Mouse (Mus musculus): ENCODE measurements around the gene Olfr1302. TPM values are rescaled to one million over a fixed set of nuclear protein-coding genes. Genes with fewer than 3 reads are reported as not detected.

Olfr1302 gene
- not detected in 2 replicates for polyA plus RNA-seq (2014; fragmentation: Nextera tagmentation; extraction: Ambion mirVana)

- Histone ChIP-seq H3K27me3 (ENCODE audit: control insufficient read depth, insufficient read depth, low read length) (no peaks in the 10 kb centered on the region), H3K4me2 (no peak within 1 kb of the TSS), H3K36me3 (ENCODE audit: control insufficient read depth, insufficient read depth, low read length) (no peaks in the 10 kb centered on the region), H3K9ac (ENCODE audit: low read length) (no peak within 1 kb of the TSS), H3K4me3 (ENCODE audit: low read depth, low read length) (no peak within 1 kb of the TSS), H3K4me1 (ENCODE audit: control insufficient read depth, insufficient read depth, low read length) (no peaks in the 10 kb centered on the region), H3K9me3 (ENCODE audit: control insufficient read depth, low read length) (no peaks in the 10 kb centered on the region), H3K27ac (ENCODE audit: low read depth, low read length) (no peak within 1 kb of the TSS)
- no peak for ATAC-seq (ENCODE audit: low FRiP score)
- 85% methylated on average over 2 of the region's 2 CpGs for WGBS
- DNase-seq (ENCODE audit: low spot score, missing footprints), result no peak
Measured at GRCm38 (mm10) chr2:111777129-111777528, at the start of gene Olfr1302. TSS of gene Olfr1302 (plus strand) at chr2:111777429.

GRCm38 (mm10) chr2:111750706-111751105, 26.5 kb upstream of the Olfr1302 start, which contains the start of gene Olfr1301:
TSS of gene Olfr1301 (plus strand) at chr2:111751006.
- no peak for DNase-seq (ENCODE audit: low spot score, missing footprints)
- no peaks in the 10 kb centered on the region for H3K27me3 ChIP-seq (ENCODE audit: control insufficient read depth, insufficient read depth, low read length)
- no peaks in the 10 kb centered on the region for H3K4me1 ChIP-seq (ENCODE audit: control insufficient read depth, insufficient read depth, low read length)
- H3K4me3 ChIP-seq (ENCODE audit: low read depth, low read length), result no peak within 1 kb of the TSS
- no peak within 1 kb of the TSS for H3K9ac ChIP-seq (ENCODE audit: low read length)
- no peaks in the 10 kb centered on the region for H3K36me3 ChIP-seq (ENCODE audit: control insufficient read depth, insufficient read depth, low read length)
- H3K9me3 ChIP-seq (ENCODE audit: control insufficient read depth, low read length), result no peaks in the 10 kb centered on the region
- ATAC-seq (ENCODE audit: low FRiP score), result no peak
- no peak within 1 kb of the TSS for H3K27ac ChIP-seq (ENCODE audit: low read depth, low read length)
- WGBS, result 82% methylated on average over 3 of the region's 3 CpGs
- no peak within 1 kb of the TSS for H3K4me2 ChIP-seq

DNA sequence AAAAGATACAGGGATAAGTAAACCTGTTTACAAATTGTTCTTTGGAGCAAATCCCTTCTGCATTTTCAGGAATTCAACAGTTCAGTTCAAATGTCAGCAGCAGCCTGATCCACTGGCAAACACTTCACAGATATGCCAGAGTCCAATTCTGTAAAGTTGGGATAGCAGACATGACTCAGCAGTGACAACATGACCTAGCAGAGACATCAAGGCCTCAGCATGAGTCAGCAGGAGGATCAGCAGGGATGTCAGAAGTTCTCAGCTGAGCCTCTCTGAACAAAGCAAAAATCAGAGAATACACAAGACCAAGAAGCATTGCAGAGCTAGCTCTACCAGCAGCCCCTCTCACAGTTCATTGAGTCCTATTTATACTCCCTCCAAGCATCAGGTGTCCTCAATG, 35.7 kb downstream of the Olfr1302 start:
- no peak overlapping the region for H3K9ac ChIP-seq (ENCODE audit: low read length)
- no peaks in the 10 kb centered on the region for H3K9me3 ChIP-seq (ENCODE audit: control insufficient read depth, low read length)
- ATAC-seq (ENCODE audit: low FRiP score), result no peak
- H3K36me3 ChIP-seq (ENCODE audit: control insufficient read depth, insufficient read depth, low read length), result no peaks in the 10 kb centered on the region
- no peak overlapping the region for H3K4me2 ChIP-seq
- DNase-seq (ENCODE audit: low spot score, missing footprints), result no peak
- H3K27ac ChIP-seq (ENCODE audit: low read depth, low read length), result no peak overlapping the region
- no peaks in the 10 kb centered on the region for H3K27me3 ChIP-seq (ENCODE audit: control insufficient read depth, insufficient read depth, low read length)
- H3K4me1 ChIP-seq (ENCODE audit: control insufficient read depth, insufficient read depth, low read length), result no peaks in the 10 kb centered on the region
- no peak overlapping the region for H3K4me3 ChIP-seq (ENCODE audit: low read depth, low read length)

DNA sequence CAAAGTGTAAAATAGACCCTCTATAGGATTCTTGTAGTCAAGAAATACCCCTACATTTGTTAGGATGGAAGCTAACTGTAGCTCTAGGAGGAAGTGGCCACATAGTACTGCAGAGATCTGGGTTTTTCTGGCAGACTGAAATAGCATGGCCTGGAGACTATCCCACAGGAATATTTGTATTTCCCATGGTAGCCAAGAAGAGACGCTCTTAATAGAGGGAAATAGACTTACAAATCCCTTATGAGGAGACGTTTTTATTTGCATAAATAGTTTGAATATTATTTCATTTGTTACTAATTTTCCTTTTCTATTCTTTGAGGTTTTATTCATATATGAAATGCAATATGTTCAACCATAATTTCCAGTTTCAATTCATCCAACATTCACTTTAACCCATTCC, 43.0 kb downstream of the Olfr1302 start, which contains the start of gene Olfr1303:
Gene Olfr1303 (minus strand): TSS at position 101 of the 400 bp plus-strand sequence.
- ATAC-seq (ENCODE audit: low FRiP score), result no peak
- Histone ChIP-seq H3K4me3 (ENCODE audit: low read depth, low read length) (no peak within 1 kb of the TSS), H3K9ac (ENCODE audit: low read length) (no peak within 1 kb of the TSS), H3K36me3 (ENCODE audit: control insufficient read depth, insufficient read depth, low read length) (no peaks in the 10 kb centered on the region), H3K9me3 (ENCODE audit: control insufficient read depth, low read length) (no peaks in the 10 kb centered on the region), H3K27ac (ENCODE audit: low read depth, low read length) (no peak within 1 kb of the TSS), H3K4me2 (no peak within 1 kb of the TSS), H3K27me3 (ENCODE audit: control insufficient read depth, insufficient read depth, low read length) (no peaks in the 10 kb centered on the region), H3K4me1 (ENCODE audit: control insufficient read depth, insufficient read depth, low read length) (no peaks in the 10 kb centered on the region)
- no peak for DNase-seq (ENCODE audit: low spot score, missing footprints)
- 78% methylated on average over 2 of the region's 2 CpGs for WGBS

Other genes starting within 250 kb of the Olfr1302 start
- gene Olfr1294, start 237.1 kb upstream of the Olfr1302 start, polyA plus RNA-seq (2014; fragmentation: Nextera tagmentation; extraction: Ambion mirVana), result not detected in 2 replicates
- gene Olfr1295, start 207.7 kb upstream of the Olfr1302 start, polyA plus RNA-seq (2014; fragmentation: Nextera tagmentation; extraction: Ambion mirVana), result not detected in 2 replicates
- gene Olfr1297, start 150.9 kb upstream of the Olfr1302 start, polyA plus RNA-seq (2014; fragmentation: Nextera tagmentation; extraction: Ambion mirVana), result not detected in 2 replicates
- gene Olfr1298, start 128.2 kb upstream of the Olfr1302 start, polyA plus RNA-seq (2014; fragmentation: Nextera tagmentation; extraction: Ambion mirVana), result not detected in 2 replicates
- gene Olfr1299, start 116.0 kb upstream of the Olfr1302 start, polyA plus RNA-seq (2014; fragmentation: Nextera tagmentation; extraction: Ambion mirVana), result not detected in 2 replicates
- not detected in 2 replicates for gene Olfr1301, start 26.4 kb upstream of the Olfr1302 start, polyA plus RNA-seq (2014; fragmentation: Nextera tagmentation; extraction: Ambion mirVana)
- not detected in 2 replicates for gene Olfr1303, start 42.9 kb downstream of the Olfr1302 start, polyA plus RNA-seq (2014; fragmentation: Nextera tagmentation; extraction: Ambion mirVana)
- gene Olfr1305, start 99.7 kb downstream of the Olfr1302 start, polyA plus RNA-seq (2014; fragmentation: Nextera tagmentation; extraction: Ambion mirVana), result not detected in 2 replicates
- gene Olfr1306, start 138.8 kb downstream of the Olfr1302 start, polyA plus RNA-seq (2014; fragmentation: Nextera tagmentation; extraction: Ambion mirVana), result not detected in 2 replicates
- gene Olfr1307, start 172.0 kb downstream of the Olfr1302 start, polyA plus RNA-seq (2014; fragmentation: Nextera tagmentation; extraction: Ambion mirVana), result not detected in 2 replicates
- gene Olfr1308, start 187.5 kb downstream of the Olfr1302 start, polyA plus RNA-seq (2014; fragmentation: Nextera tagmentation; extraction: Ambion mirVana), result not detected in 2 replicates
- not detected in 2 replicates for gene Olfr1309, start 212.9 kb downstream of the Olfr1302 start, polyA plus RNA-seq (2014; fragmentation: Nextera tagmentation; extraction: Ambion mirVana)
- not detected in 2 replicates for gene Olfr1310, start 235.3 kb downstream of the Olfr1302 start, polyA plus RNA-seq (2014; fragmentation: Nextera tagmentation; extraction: Ambion mirVana)
- gene Olfr1311, start 247.0 kb downstream of the Olfr1302 start, polyA plus RNA-seq (2014; fragmentation: Nextera tagmentation; extraction: Ambion mirVana), result not detected in 2 replicates

All from midbrain, embryonic 11.5 days (tissue).